Mouse (Mus musculus) kidney, postnatal 0 days (tissue): ENCODE measurements around the gene Pygm. TPM values are rescaled to one million over a fixed set of nuclear protein-coding genes. Genes with fewer than 3 reads are reported as not detected.

Experiments used
- ATAC-seq: fragments of 200-750 bp; cut with Nextera tagmentation; replicated peaks from 2 replicates; pipeline ENCODE4 v1.8.0; 2017; ENCODE audit warnings: low read depth, moderate number of reproducible peaks, moderate TSS enrichment, moderate library complexity; ENCODE audit not compliant: low FRiP score
- DNase-seq: peaks from one replicate; pipeline ENCODE4 v3.0.0-alpha.2; 2016; ENCODE audit warnings: low spot score
- H3K27ac ChIP-seq: fragments of 300-500 bp; sonication (generic); 2 replicates; pipeline ENCODE4 v1.5.1; 2014; ENCODE audit warnings: mild to moderate bottlenecking
- H3K27me3 ChIP-seq: fragments of 300-500 bp; sonication (generic); 2 replicates; pipeline ENCODE4 v1.6.1; 2014; ENCODE audit warnings: low read length, mixed read lengths; ENCODE audit not compliant: insufficient read depth
- H3K36me3 ChIP-seq: fragments of 300-500 bp; sonication (generic); 2 replicates; pipeline ENCODE4 v1.6.1; 2014; ENCODE audit warnings: low read length, mixed read lengths; ENCODE audit not compliant: insufficient read depth
- H3K4me1 ChIP-seq: fragments of 300-500 bp; sonication (generic); replicated peaks from 2 replicates; pipeline ENCODE4 v1.6.1; 2014; ENCODE audit warnings: antibody characterized with exemption, low read length, mixed read lengths; ENCODE audit not compliant: insufficient read depth
- H3K4me2 ChIP-seq: fragments of 300-500 bp; sonication (generic); 2 replicates; pipeline ENCODE4 v1.6.1; 2014; ENCODE audit warnings: mild to moderate bottlenecking, low read length, moderate library complexity, mixed read lengths
- H3K4me3 ChIP-seq: fragments of 300-500 bp; sonication (generic); replicated peaks from 2 replicates; pipeline ENCODE4 v1.5.1; 2014; ENCODE audit warnings: low read depth, low read length
- H3K9ac ChIP-seq: fragments of 300-500 bp; sonication (generic); 2 replicates; pipeline ENCODE4 v1.6.1; 2014; ENCODE audit warnings: low read depth, low read length
- H3K9me3 ChIP-seq: fragments of 300-500 bp; sonication (generic); replicated peaks from 2 replicates; pipeline ENCODE4 v1.6.1; 2016; ENCODE audit warnings: low read length, inconsistent platforms, mixed read lengths
- CTCF ChIP-seq: IDR thresholded peaks from 2 replicates; pipeline ENCODE4 v1.5.1; 2016; ENCODE audit warnings: antibody characterized with exemption, low read depth, mild to moderate bottlenecking, moderate library complexity
- WGBS: fragments of 180-500 bp; shearing (Covaris S2); extraction: QIAGEN DNeasy Blood & Tissue Kit; methylation state at CpG from one replicate; pipeline ENCODE4 v1.1.7; 2014; 5-methylcytosine and 5-hydroxymethylcytosine counted together
- microRNA-seq: library from miRNA; unstranded; fragments of <30 nt; microRNA quantifications from one replicate; pipeline ENCODE4, GENCODE M21; 2016
- polyA plus RNA-seq: library from polyadenylated mRNA; unstranded; fragments of >200 nt; fragmentation: Nextera tagmentation; extraction: Ambion mirVana; gene quantifications from 2 replicates; pipeline ENCODE4 v1.2.1, GENCODE M21; 2015

The Pygm gene
- polyA plus RNA-seq, 1 experiment from 2014 or later = 24.5 TPM

- Histone ChIP-seq H3K27me3 (peaks cover 46% of the 10 kb centered on the region), H3K4me2 (peak overlapping the region; percentile 44), H3K27ac (no peak overlapping the region), H3K9me3 (no peaks in the 10 kb centered on the region), H3K4me3 (peak overlapping the region; percentile 29), H3K36me3 (no peaks in the 10 kb centered on the region), H3K4me1 (peaks cover 12% of the 10 kb centered on the region), H3K9ac (no peak overlapping the region)
- WGBS = under 1% methylated on average over 60 of the region's 60 CpGs
- peak; percentile 20; the same call in 1 of the 2 replicates for TF ChIP-seq CTCF
- ATAC-seq (peak; percentile 58; the same call in 1 of the 2 replicates), DNase-seq (no peak)
These were observed 44.5 kb downstream of the Pygm start for GRCm38 (mm10) chr19:6428501-6429200.

DNA sequence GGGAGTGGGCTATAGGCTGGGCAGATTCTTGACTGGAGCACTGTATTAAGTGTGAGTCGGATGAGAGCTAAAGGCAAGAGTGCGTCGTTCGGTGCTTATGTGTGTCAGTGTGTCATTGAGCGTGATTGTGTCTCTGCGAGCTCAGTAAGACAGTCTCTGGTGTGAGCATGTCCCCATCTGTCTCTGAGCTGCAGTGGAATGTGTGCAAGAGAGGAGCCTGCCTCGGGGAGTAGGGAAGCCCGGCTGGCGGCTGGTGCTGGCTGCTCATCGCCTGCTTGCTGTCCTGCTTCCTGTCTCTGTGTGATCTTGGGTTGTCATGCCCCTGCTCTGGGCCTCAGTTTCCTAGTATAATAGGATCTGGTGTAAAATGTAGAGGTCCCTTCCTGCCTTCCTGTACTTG is 58.8 kb downstream of the Pygm start:
- no peak for TF ChIP-seq CTCF

DNA sequence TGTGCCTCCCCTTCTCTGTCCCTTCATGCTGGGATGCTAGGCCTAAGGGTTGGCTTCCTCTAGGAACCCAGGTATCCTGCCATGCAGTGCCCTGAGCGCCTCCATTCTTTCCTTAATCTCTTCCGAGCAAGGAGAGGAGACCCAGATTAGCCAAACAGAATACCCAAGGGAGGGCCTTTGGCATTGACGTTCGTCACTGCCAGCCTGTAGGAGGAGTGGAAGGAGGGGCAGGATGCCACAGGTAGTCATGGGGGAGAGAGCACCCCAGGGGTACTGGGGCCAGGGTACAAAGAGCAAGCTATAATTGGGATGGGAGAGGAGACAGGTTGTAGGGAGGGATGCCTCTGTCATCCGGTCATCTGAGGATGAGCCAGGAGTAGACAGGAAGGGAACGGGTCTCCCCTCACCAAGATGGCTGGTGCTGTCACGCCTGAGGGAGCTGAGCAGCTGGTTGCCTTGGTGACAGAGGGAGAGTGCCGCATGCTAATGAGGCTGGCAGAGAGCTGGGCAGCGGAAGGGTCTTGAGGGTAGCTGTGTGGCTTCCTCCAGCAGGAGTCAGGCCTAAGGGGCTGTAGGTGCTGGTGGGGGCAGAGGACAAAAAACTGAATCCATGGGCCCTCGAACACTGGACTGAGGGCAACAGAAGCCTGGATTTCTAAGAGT is 61.7 kb downstream of the Pygm start:
- TF ChIP-seq CTCF = no peak
- WGBS = 43% methylated on average over 10 of the region's 10 CpGs
- Histone ChIP-seq H3K36me3 (no peaks in the 10 kb centered on the region), H3K9me3 (no peaks in the 10 kb centered on the region), H3K9ac (no peak overlapping the region), H3K27me3 (no peaks in the 10 kb centered on the region), H3K4me2 (no peak overlapping the region), H3K27ac (no peak overlapping the region), H3K4me1 (peaks cover 14% of the 10 kb centered on the region), H3K4me3 (no peak overlapping the region)
- ATAC-seq (peak; percentile 74), DNase-seq (peak; percentile 75)

More for the DNA sequence above, 58.8 kb downstream of the Pygm start:
- peaks cover 14% of the 10 kb centered on the region for H3K4me1 ChIP-seq
- H3K9ac ChIP-seq = no peak overlapping the region
- ATAC-seq (no peak), DNase-seq (no peak)
- H3K9me3 ChIP-seq = no peaks in the 10 kb centered on the region
- H3K27me3 ChIP-seq = no peaks in the 10 kb centered on the region
- WGBS = 75% methylated on average over 10 of the region's 10 CpGs
- no peak overlapping the region for H3K4me2 ChIP-seq
- H3K4me3 ChIP-seq = no peak overlapping the region
- H3K36me3 ChIP-seq = no peaks in the 10 kb centered on the region
- H3K27ac ChIP-seq = no peak overlapping the region

DNA sequence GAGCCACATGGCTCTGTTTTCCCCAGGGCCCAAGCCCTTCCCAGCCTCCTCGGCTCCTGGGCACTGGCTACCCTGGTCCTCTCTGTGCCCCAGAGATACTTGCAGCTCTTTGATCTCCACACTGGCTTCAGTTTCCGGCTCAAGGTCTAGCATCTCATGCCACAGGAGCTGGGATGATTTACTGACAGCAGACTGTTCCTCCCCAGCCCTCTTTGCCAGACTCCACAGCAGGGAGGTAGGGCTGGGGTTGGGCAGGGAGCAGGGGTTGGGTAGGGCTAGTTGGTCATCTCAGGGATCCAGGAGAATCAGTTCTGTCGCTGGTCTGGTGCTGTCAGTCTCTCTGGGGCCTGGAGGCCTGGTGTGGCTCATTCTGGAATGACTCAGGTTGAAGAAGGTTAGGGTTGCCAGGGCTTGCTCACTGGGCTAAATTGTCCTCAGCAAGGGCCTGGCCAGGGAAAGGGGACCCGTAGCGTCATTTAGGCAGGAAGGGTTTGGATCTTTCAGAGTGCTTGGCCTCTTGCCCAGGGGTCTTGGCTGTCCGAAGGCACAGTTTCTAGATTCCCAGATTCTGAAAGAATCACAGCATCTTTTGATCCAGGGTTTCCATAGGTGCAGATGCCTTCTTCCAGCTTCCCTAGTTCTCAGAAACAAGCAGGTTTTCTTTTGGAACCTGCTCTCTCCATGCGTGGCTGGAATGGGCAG is 62.7 kb downstream of the Pygm start:
- no peak for TF ChIP-seq CTCF
- DNase-seq = peak; percentile 40
- Histone ChIP-seq H3K27ac (no peak overlapping the region), H3K4me3 (no peak overlapping the region), H3K36me3 (no peaks in the 10 kb centered on the region), H3K4me1 (peaks cover 14% of the 10 kb centered on the region), H3K9me3 (no peaks in the 10 kb centered on the region), H3K4me2 (no peak overlapping the region), H3K27me3 (no peaks in the 10 kb centered on the region), H3K9ac (no peak overlapping the region)
- WGBS = 54% methylated on average over 7 of the region's 7 CpGs
- no peak for ATAC-seq

Small RNA genes within 50 kb of the gene (microRNA-seq; reads per million reads assigned to microRNA genes)
- not detected for gene Mir6989

Other genes with a start within 250 kb of the Pygm start
- gene Batf2, start 243.4 kb upstream of the Pygm start, polyA plus RNA-seq = 0.38 and 0.49 TPM in 2 replicates
- 96.1 and 103 TPM in 2 replicates for gene Arl2, start 242.9 kb upstream of the Pygm start, polyA plus RNA-seq
- gene Majin, start 200.0 kb upstream of the Pygm start, polyA plus RNA-seq = not detected in 2 replicates
- gene Gpha2, start 158.0 kb upstream of the Pygm start, polyA plus RNA-seq = 1.6 and 2.1 TPM in 2 replicates
- gene Ppp2r5b, start 148.5 kb upstream of the Pygm start, polyA plus RNA-seq = 19.9 and 20.4 TPM in 2 replicates
- 7.0 and 7.8 TPM in 2 replicates for gene Atg2a, start 142.7 kb upstream of the Pygm start, polyA plus RNA-seq
- gene Ehd1, start 107.7 kb upstream of the Pygm start, polyA plus RNA-seq = 64.2 and 73.4 TPM in 2 replicates
- 1.0 TPM in 2 replicates for gene Cdc42bpg, start 77.9 kb upstream of the Pygm start, polyA plus RNA-seq
- gene Men1, start 49.4 kb upstream of the Pygm start, polyA plus RNA-seq = 51.9 and 54.6 TPM in 2 replicates
- gene Map4k2, start 43.3 kb upstream of the Pygm start, polyA plus RNA-seq = 12.2 and 13.5 TPM in 2 replicates
- 91.1 and 97.2 TPM in 2 replicates for gene Sf1, start 20.7 kb upstream of the Pygm start, polyA plus RNA-seq
- gene Rasgrp2, start 14.9 kb downstream of the Pygm start, polyA plus RNA-seq = 97.5 and 116 TPM in 2 replicates
- 5.9 and 6.7 TPM in 2 replicates for gene Nrxn2, start 34.3 kb downstream of the Pygm start, polyA plus RNA-seq
- 21.8 and 31.4 TPM in 2 replicates for gene Slc22a12, start 158.6 kb downstream of the Pygm start, polyA plus RNA-seq